ENCODE assay signal across 23 mouse cellular contexts in the genomic region with DNA sequence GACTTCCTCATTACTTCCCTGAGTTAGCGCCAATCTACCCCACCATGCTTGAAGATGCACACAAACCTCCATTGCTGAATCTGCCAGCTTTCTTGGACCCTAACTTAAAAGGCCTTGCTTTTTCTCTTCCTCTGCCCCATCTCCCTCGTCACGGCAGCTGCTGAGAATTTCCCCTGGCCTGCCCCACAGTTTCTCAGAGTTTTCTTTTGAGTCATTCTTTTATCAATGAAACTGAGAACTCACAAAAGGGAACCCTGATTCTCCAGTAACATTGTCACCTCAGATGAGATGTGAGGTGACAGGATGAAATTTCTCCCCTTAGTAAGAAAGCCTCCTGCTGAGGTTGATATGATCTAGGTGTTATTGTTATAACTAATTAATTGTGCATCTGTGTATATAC.
"Had no signal": no experiment of that assay in that cellular context is flagged by ENCODE, and none has a peak within 500 bp of the region (broad histone marks: within the 10 kb centered on the region; RNA-seq: fewer than 3 reads in every experiment).

No protein-coding gene starts in this region.

- H3K4me1 ChIP-seq: heart, embryonic 13.5 days; heart, embryonic 15.5 days; kidney, embryonic 15.5 days; limb, embryonic 13.5 days; limb, embryonic 15.5 days; liver, embryonic 12.5 days had no signal

- DNase-seq: gastrocnemius, postnatal 14 days; gastrocnemius, postnatal 36 days; heart, adult 2 months; heart, postnatal 14 days; heart, postnatal 36 days; kidney, adult 11 months; kidney, adult 2 months; kidney, adult 9 months; kidney, postnatal 14 days; kidney, postnatal 36 days; layer of hippocampus, postnatal 36 days; left cerebral cortex, postnatal 4 days had no signal

- H3K4me3 ChIP-seq: heart, adult 2 months; heart, embryonic 13.5 days; heart, embryonic 15.5 days; hindbrain, embryonic 12.5 days; kidney, embryonic 15.5 days; limb, embryonic 13.5 days; limb, embryonic 15.5 days; liver, embryonic 12.5 days had no signal

- H3K4me2 ChIP-seq: heart, embryonic 11.5 days; heart, embryonic 13.5 days; heart, embryonic 15.5 days; hindbrain, embryonic 12.5 days; kidney, embryonic 15.5 days; limb, embryonic 13.5 days; limb, embryonic 15.5 days; liver, embryonic 12.5 days had no signal

- H3K36me3 ChIP-seq: heart, embryonic 13.5 days; heart, embryonic 15.5 days; hindbrain, embryonic 12.5 days; kidney, embryonic 15.5 days; limb, embryonic 13.5 days; limb, embryonic 15.5 days; liver, embryonic 12.5 days had no signal

- H3K27me3 ChIP-seq: heart, embryonic 13.5 days; heart, embryonic 15.5 days; hindbrain, embryonic 12.5 days; kidney, embryonic 15.5 days; limb, embryonic 13.5 days; limb, embryonic 15.5 days; liver, embryonic 12.5 days had no signal

- H3K9me3 ChIP-seq: heart, embryonic 13.5 days; heart, embryonic 15.5 days; hindbrain, embryonic 12.5 days; kidney, embryonic 15.5 days; limb, embryonic 13.5 days; limb, embryonic 15.5 days; liver, embryonic 12.5 days had no signal

- H3K9ac ChIP-seq: heart, embryonic 13.5 days; heart, embryonic 15.5 days; hindbrain, embryonic 12.5 days; kidney, embryonic 15.5 days; limb, embryonic 13.5 days; limb, embryonic 15.5 days; liver, embryonic 12.5 days had no signal

- ATAC-seq: intestine, embryonic 16.5 days; liver, embryonic 12.5 days had no signal

- H3K27ac ChIP-seq: heart, adult 2 months; heart, embryonic 13.5 days; heart, embryonic 15.5 days; hindbrain, embryonic 12.5 days; hindbrain, postnatal 0 days; kidney, embryonic 15.5 days; kidney, postnatal 0 days; limb, embryonic 13.5 days; limb, embryonic 15.5 days; liver, embryonic 12.5 days had no signal
